In the genomic region with DNA sequence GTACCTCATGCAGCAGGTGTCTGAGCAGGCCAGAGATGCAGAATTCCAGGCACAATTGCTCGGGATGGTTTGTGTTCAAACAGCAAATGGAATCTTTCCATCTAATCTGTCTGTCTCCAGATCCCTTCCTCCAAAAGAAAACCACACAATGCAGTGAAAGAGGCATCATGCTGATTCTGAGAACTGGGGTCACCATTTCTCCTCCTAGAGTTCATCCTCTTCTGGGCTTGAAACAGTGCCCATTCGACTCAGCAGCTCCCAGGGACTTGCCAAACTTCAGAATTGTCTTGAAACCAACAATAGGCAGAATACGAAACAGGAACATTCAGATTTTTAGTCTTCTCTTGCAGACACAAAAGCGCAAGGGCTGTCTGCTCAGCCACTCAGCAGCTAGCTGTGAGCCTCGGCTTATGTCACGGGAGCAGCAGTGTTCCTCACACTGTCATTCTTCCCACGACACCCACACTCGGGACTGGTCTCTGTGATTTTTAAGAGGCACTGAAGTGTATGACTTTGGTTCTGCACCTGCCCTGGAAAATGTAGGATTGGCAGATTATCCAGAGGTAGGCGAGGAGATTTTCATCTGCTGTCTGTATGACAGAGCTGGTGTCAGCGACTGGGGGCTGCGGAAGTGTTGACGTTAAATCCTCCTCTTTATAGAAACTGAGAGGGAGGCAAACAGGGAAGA, we compare ENCODE assay signal across 15 mouse cellular contexts.
DNase-seq lines count a peak whose midpoint lies in the region; ATAC-seq and TF ChIP-seq lines count a peak whose summit lies in the region.
"Had no signal": no experiment of that assay in that cellular context is flagged by ENCODE, and none has a peak within 500 bp of the region (broad histone marks: within the 10 kb centered on the region; RNA-seq: fewer than 3 reads in every experiment).

No protein-coding gene starts in this region.

- H3K27ac ChIP-seq in forebrain, embryonic 10.5 days: peak overlapping the region; percentile 3
- no peak overlapping the region for H3K27ac ChIP-seq in forebrain, embryonic 14.5 days (ENCODE audit: low read depth, low read length)
- 0 out of 2 replicates have a peak overlapping the region, but pooled peaks have one; percentile 20 for H3K27ac ChIP-seq in midbrain, embryonic 13.5 days
- H3K27ac ChIP-seq in intestine, postnatal 0 days (ENCODE audit: low read depth, low read length): no peak overlapping the region
- H3K27ac ChIP-seq: liver, embryonic 14.5 days had no signal

- intact Hi-C loops in left cerebral cortex, postnatal 4 days (cut with DNase I): loop anchor here (10.0 kb wide), 1 partner anchor 577 kb away; the partner anchor contains the start of gene Shq1
- intact Hi-C loops in gastrocnemius, postnatal 14 days (cut with DNase I; ENCODE audit: low total_unique reads): no loop called here

- WGBS in forebrain, embryonic 10.5 days: 40% methylated on average over 12 of the region's 12 CpGs
- WGBS in forebrain, embryonic 14.5 days: 32% methylated on average over 12 of the region's 12 CpGs
- WGBS in midbrain, embryonic 13.5 days: 15% methylated on average over 12 of the region's 12 CpGs
- WGBS in intestine, postnatal 0 days: 66% methylated on average over 12 of the region's 12 CpGs

- H3K4me3 ChIP-seq in forebrain, embryonic 10.5 days: no peak overlapping the region
- no peak overlapping the region for H3K4me3 ChIP-seq in forebrain, embryonic 14.5 days (ENCODE audit: low read depth, low read length)
- no peak overlapping the region for H3K4me3 ChIP-seq in midbrain, embryonic 13.5 days (replicated peaks)
- no peak overlapping the region for H3K4me3 ChIP-seq in intestine, postnatal 0 days (ENCODE audit: low read depth, low read length)
- H3K4me3 ChIP-seq: myocyte had no signal

- no peaks in the 10 kb centered on the region for H3K9me3 ChIP-seq in forebrain, embryonic 10.5 days
- H3K9me3 ChIP-seq in forebrain, embryonic 14.5 days (replicated peaks; ENCODE audit: control insufficient read depth, low read length): no peaks in the 10 kb centered on the region
- no peaks in the 10 kb centered on the region for H3K9me3 ChIP-seq in midbrain, embryonic 13.5 days
- H3K9me3 ChIP-seq in intestine, postnatal 0 days (ENCODE audit: control insufficient read depth): no peaks in the 10 kb centered on the region

- peaks cover 57% of the 10 kb centered on the region for H3K4me1 ChIP-seq in forebrain, embryonic 10.5 days
- H3K4me1 ChIP-seq in forebrain, embryonic 14.5 days (ENCODE audit: control insufficient read depth, insufficient read depth, low read length): peaks cover 2% of the 10 kb centered on the region; the same call in 1 of the 2 replicates
- peaks cover 27% of the 10 kb centered on the region for H3K4me1 ChIP-seq in midbrain, embryonic 13.5 days (replicated peaks)
- H3K4me1 ChIP-seq in intestine, postnatal 0 days (replicated peaks; ENCODE audit: control insufficient read depth, insufficient read depth, low read length): no peaks in the 10 kb centered on the region

- peaks cover 15% of the 10 kb centered on the region; the same call in 1 of the 2 replicates for H3K27me3 ChIP-seq in forebrain, embryonic 10.5 days (ENCODE audit: poor library complexity, severe bottlenecking)
- no peaks in the 10 kb centered on the region for H3K27me3 ChIP-seq in forebrain, embryonic 14.5 days (replicated peaks; ENCODE audit: control insufficient read depth, insufficient read depth, low read length)
- H3K27me3 ChIP-seq in midbrain, embryonic 13.5 days: peaks cover 9% of the 10 kb centered on the region; the same call in 1 of the 2 replicates
- H3K27me3 ChIP-seq in intestine, postnatal 0 days (replicated peaks; ENCODE audit: control insufficient read depth, insufficient read depth, low read length): no peaks in the 10 kb centered on the region

- H3K9ac ChIP-seq in forebrain, embryonic 14.5 days (ENCODE audit: low read length): no peak overlapping the region
- H3K9ac ChIP-seq in midbrain, embryonic 13.5 days (replicated peaks): no peak overlapping the region
- H3K9ac ChIP-seq in intestine, postnatal 0 days (ENCODE audit: low read depth, low read length): no peak overlapping the region
- H3K9ac ChIP-seq: liver, embryonic 14.5 days had no signal

- no peak for DNase-seq in forebrain, embryonic 10.5 days (ENCODE audit: extremely low spot score, low spot score)
- no peak for DNase-seq in forebrain, embryonic 14.5 days (ENCODE audit: low spot score)
- DNase-seq in left cerebral cortex, adult 18-20 months (ENCODE audit: low spot score in 2 of 2): peak; percentile 52 to 75
- no peak for DNase-seq in left cerebral cortex, postnatal 4 days
- DNase-seq in gastrocnemius, postnatal 14 days: no peak
- DNase-seq: cerebellum, adult 18-20 months; gastrocnemius, postnatal 25 days; kidney, postnatal 36 days; thymus, postnatal 14 days had no signal

- no peaks in the 10 kb centered on the region for H3K36me3 ChIP-seq in forebrain, embryonic 10.5 days (replicated peaks)
- no peaks in the 10 kb centered on the region for H3K36me3 ChIP-seq in forebrain, embryonic 14.5 days (ENCODE audit: control insufficient read depth, insufficient read depth, low read length)
- no peaks in the 10 kb centered on the region for H3K36me3 ChIP-seq in midbrain, embryonic 13.5 days
- no peaks in the 10 kb centered on the region for H3K36me3 ChIP-seq in intestine, postnatal 0 days (ENCODE audit: control insufficient read depth, insufficient read depth)
- H3K36me3 ChIP-seq: G1E had no signal

- no peak for TF ChIP-seq CTCF in intestine, postnatal 0 days (IDR thresholded peaks at IDR 0.05; ENCODE audit: low read depth)

- no peak overlapping the region for H3K4me2 ChIP-seq in forebrain, embryonic 14.5 days (ENCODE audit: low read length)
- H3K4me2 ChIP-seq in midbrain, embryonic 13.5 days (replicated peaks): no peak overlapping the region
- no peak overlapping the region for H3K4me2 ChIP-seq in intestine, postnatal 0 days (replicated peaks; ENCODE audit: low read depth)

- ATAC-seq in forebrain, embryonic 14.5 days: no peak
- peak; percentile 86 for ATAC-seq in frontal cortex, adult (ENCODE audit: low TSS enrichment)
- ATAC-seq in midbrain, embryonic 13.5 days: no peak
- ATAC-seq in intestine, postnatal 0 days: no peak

Comparison
In these comparisons a context has a peak if more than half of its experiments do, and no peak if none do; other contexts are left out.
1. DNase-seq: peak in left cerebral cortex, adult 18-20 months (2 of 2); none in forebrain, embryonic 10.5 days (single experiment), forebrain, embryonic 14.5 days (single experiment), left cerebral cortex, postnatal 4 days (single experiment) and gastrocnemius, postnatal 14 days (single experiment).
2. H3K27ac ChIP-seq: peak in forebrain, embryonic 10.5 days (single experiment) and midbrain, embryonic 13.5 days (single experiment); none in forebrain, embryonic 14.5 days (single experiment) and intestine, postnatal 0 days (single experiment).